Mouse (Mus musculus) kidney, postnatal 0 days (tissue): Measurements from ENCODE around the gene Ugt1a1. TPM values are rescaled to one million over a fixed set of nuclear protein-coding genes. Genes with fewer than 3 reads are reported as not detected.

Source experiments
- ATAC-seq: fragments of 200-750 bp; cut with Nextera tagmentation; replicated peaks from 2 replicates; pipeline ENCODE4 v1.8.0; 2017; ENCODE audit warnings: low read depth, moderate number of reproducible peaks, moderate TSS enrichment, moderate library complexity; ENCODE audit not compliant: low FRiP score
- DNase-seq: peaks from one replicate; pipeline ENCODE4 v3.0.0-alpha.2; 2016; ENCODE audit warnings: low spot score
- H3K27ac ChIP-seq: fragments of 300-500 bp; sonication (generic); 2 replicates; pipeline ENCODE4 v1.5.1; 2014; ENCODE audit warnings: mild to moderate bottlenecking
- H3K27me3 ChIP-seq: fragments of 300-500 bp; sonication (generic); 2 replicates; pipeline ENCODE4 v1.6.1; 2014; ENCODE audit warnings: low read length, mixed read lengths; ENCODE audit not compliant: insufficient read depth
- H3K36me3 ChIP-seq: fragments of 300-500 bp; sonication (generic); 2 replicates; pipeline ENCODE4 v1.6.1; 2014; ENCODE audit warnings: low read length, mixed read lengths; ENCODE audit not compliant: insufficient read depth
- H3K4me1 ChIP-seq: fragments of 300-500 bp; sonication (generic); replicated peaks from 2 replicates; pipeline ENCODE4 v1.6.1; 2014; ENCODE audit warnings: antibody characterized with exemption, low read length, mixed read lengths; ENCODE audit not compliant: insufficient read depth
- H3K4me2 ChIP-seq: fragments of 300-500 bp; sonication (generic); 2 replicates; pipeline ENCODE4 v1.6.1; 2014; ENCODE audit warnings: mild to moderate bottlenecking, low read length, moderate library complexity, mixed read lengths
- H3K4me3 ChIP-seq: fragments of 300-500 bp; sonication (generic); replicated peaks from 2 replicates; pipeline ENCODE4 v1.5.1; 2014; ENCODE audit warnings: low read depth, low read length
- H3K9ac ChIP-seq: fragments of 300-500 bp; sonication (generic); 2 replicates; pipeline ENCODE4 v1.6.1; 2014; ENCODE audit warnings: low read depth, low read length
- H3K9me3 ChIP-seq: fragments of 300-500 bp; sonication (generic); replicated peaks from 2 replicates; pipeline ENCODE4 v1.6.1; 2016; ENCODE audit warnings: low read length, inconsistent platforms, mixed read lengths
- CTCF ChIP-seq: IDR thresholded peaks from 2 replicates; pipeline ENCODE4 v1.5.1; 2016; ENCODE audit warnings: antibody characterized with exemption, low read depth, mild to moderate bottlenecking, moderate library complexity
- WGBS: fragments of 180-500 bp; shearing (Covaris S2); extraction: QIAGEN DNeasy Blood & Tissue Kit; methylation state at CpG from one replicate; pipeline ENCODE4 v1.1.7; 2014; 5-methylcytosine and 5-hydroxymethylcytosine counted together
- polyA plus RNA-seq: library from polyadenylated mRNA; unstranded; fragments of >200 nt; fragmentation: Nextera tagmentation; extraction: Ambion mirVana; gene quantifications from 2 replicates; pipeline ENCODE4 v1.2.1, GENCODE M21; 2015

Ugt1a1 gene
- polyA plus RNA-seq, 1 experiment from 2014 or later: 6.2 TPM

GRCm38 (mm10) chr1:88259643-88260024 is 47.9 kb downstream of the Ugt1a1 start:
- H3K4me2 ChIP-seq: no peak overlapping the region
- WGBS: 69% methylated on average over 4 of the region's 4 CpGs
- peaks cover 48% of the 10 kb centered on the region for H3K36me3 ChIP-seq
- no peak overlapping the region for H3K4me3 ChIP-seq
- DNase-seq: no peak
- no peaks in the 10 kb centered on the region for H3K27me3 ChIP-seq
- H3K9ac ChIP-seq: 0 out of 2 replicates have a peak overlapping the region, but pooled peaks have one; percentile 0
- H3K9me3 ChIP-seq: no peaks in the 10 kb centered on the region
- TF ChIP-seq CTCF: no peak
- peak; percentile 1; the same call in 1 of the 2 replicates for ATAC-seq
- peaks cover 14% of the 10 kb centered on the region for H3K4me1 ChIP-seq
- H3K27ac ChIP-seq: peak overlapping the region; percentile 0; the same call in 1 of the 2 replicates

GRCm38 (mm10) chr1:88260114-88260513 is 48.4 kb downstream of the Ugt1a1 start:
- 0 out of 2 replicates have a peak, but pooled peaks have one; percentile 9 for ATAC-seq
- H3K9me3 ChIP-seq: no peaks in the 10 kb centered on the region
- no peak for DNase-seq
- no peak overlapping the region for H3K4me2 ChIP-seq
- no peak for TF ChIP-seq CTCF
- H3K9ac ChIP-seq: 0 out of 2 replicates have a peak overlapping the region, but pooled peaks have one; percentile 1
- H3K27me3 ChIP-seq: no peaks in the 10 kb centered on the region
- peaks cover 53% of the 10 kb centered on the region for H3K36me3 ChIP-seq
- no peak overlapping the region for H3K4me3 ChIP-seq
- H3K27ac ChIP-seq: no peak overlapping the region
- H3K4me1 ChIP-seq: peaks cover 14% of the 10 kb centered on the region
- 70% methylated on average over 6 of the region's 6 CpGs for WGBS

GRCm38 (mm10) chr1:88260604-88261377 is 49.0 kb downstream of the Ugt1a1 start:
- peaks cover 14% of the 10 kb centered on the region for H3K4me1 ChIP-seq
- H3K4me2 ChIP-seq: no peak overlapping the region
- TF ChIP-seq CTCF: no peak
- H3K9ac ChIP-seq: 0 out of 2 replicates have a peak overlapping the region, but pooled peaks have one; percentile 1
- H3K27me3 ChIP-seq: no peaks in the 10 kb centered on the region
- no peak for DNase-seq
- no peak for ATAC-seq
- H3K9me3 ChIP-seq: no peaks in the 10 kb centered on the region
- H3K27ac ChIP-seq: no peak overlapping the region
- WGBS: 79% methylated on average over 10 of the region's 10 CpGs
- H3K36me3 ChIP-seq: peaks cover 60% of the 10 kb centered on the region
- H3K4me3 ChIP-seq: no peak overlapping the region

- no peaks in the 10 kb centered on the region for H3K27me3 ChIP-seq
- no peak overlapping the region for H3K4me2 ChIP-seq
- DNase-seq: no peak
- H3K36me3 ChIP-seq: peaks cover 69% of the 10 kb centered on the region
- H3K9me3 ChIP-seq: no peaks in the 10 kb centered on the region
- ATAC-seq: no peak
- peaks cover 14% of the 10 kb centered on the region for H3K4me1 ChIP-seq
- TF ChIP-seq CTCF: no peak
- no peak overlapping the region for H3K27ac ChIP-seq
- no peak overlapping the region for H3K4me3 ChIP-seq
- H3K9ac ChIP-seq: no peak overlapping the region
- 82% methylated on average over 7 of the region's 7 CpGs for WGBS
Measured at GRCm38 (mm10) chr1:88261706-88262105, 49.9 kb downstream of the Ugt1a1 start.

- H3K9ac ChIP-seq: no peak overlapping the region
- ATAC-seq (0 out of 2 replicates have a peak, but pooled peaks have one; percentile 4), DNase-seq (peak; percentile 84)
- H3K9me3 ChIP-seq: no peaks in the 10 kb centered on the region
- WGBS: 46% methylated on average over 4 of the region's 4 CpGs
- H3K36me3 ChIP-seq: peaks cover 74% of the 10 kb centered on the region
- no peak overlapping the region for H3K4me3 ChIP-seq
- no peak overlapping the region for H3K27ac ChIP-seq
- TF ChIP-seq CTCF: no peak
- no peaks in the 10 kb centered on the region for H3K27me3 ChIP-seq
- H3K4me2 ChIP-seq: no peak overlapping the region
- peaks cover 14% of the 10 kb centered on the region for H3K4me1 ChIP-seq
Measured at GRCm38 (mm10) chr1:88262255-88262654, 50.5 kb downstream of the Ugt1a1 start.

- H3K36me3 ChIP-seq: peaks cover 81% of the 10 kb centered on the region
- H3K4me2 ChIP-seq: no peak overlapping the region
- H3K9me3 ChIP-seq: no peaks in the 10 kb centered on the region
- H3K27me3 ChIP-seq: no peaks in the 10 kb centered on the region
- H3K27ac ChIP-seq: no peak overlapping the region
- DNase-seq (no peak), ATAC-seq (no peak)
- H3K4me1 ChIP-seq: peaks cover 14% of the 10 kb centered on the region
- H3K9ac ChIP-seq: no peak overlapping the region
- TF ChIP-seq CTCF: no peak
- no peak overlapping the region for H3K4me3 ChIP-seq
- WGBS: 73% methylated on average over 6 of the region's 6 CpGs
Measured at GRCm38 (mm10) chr1:88262961-88263360, 51.2 kb downstream of the Ugt1a1 start.
